Mouse (Mus musculus): ENCODE measurements around the gene 2610001J05Rik.
"Not testable (repeated sequence)": the region's sequence is repeated elsewhere in the genome, so short reads cannot be mapped to it uniquely, and the experiment has no call there.

Gene 2610001J05Rik

DNA sequence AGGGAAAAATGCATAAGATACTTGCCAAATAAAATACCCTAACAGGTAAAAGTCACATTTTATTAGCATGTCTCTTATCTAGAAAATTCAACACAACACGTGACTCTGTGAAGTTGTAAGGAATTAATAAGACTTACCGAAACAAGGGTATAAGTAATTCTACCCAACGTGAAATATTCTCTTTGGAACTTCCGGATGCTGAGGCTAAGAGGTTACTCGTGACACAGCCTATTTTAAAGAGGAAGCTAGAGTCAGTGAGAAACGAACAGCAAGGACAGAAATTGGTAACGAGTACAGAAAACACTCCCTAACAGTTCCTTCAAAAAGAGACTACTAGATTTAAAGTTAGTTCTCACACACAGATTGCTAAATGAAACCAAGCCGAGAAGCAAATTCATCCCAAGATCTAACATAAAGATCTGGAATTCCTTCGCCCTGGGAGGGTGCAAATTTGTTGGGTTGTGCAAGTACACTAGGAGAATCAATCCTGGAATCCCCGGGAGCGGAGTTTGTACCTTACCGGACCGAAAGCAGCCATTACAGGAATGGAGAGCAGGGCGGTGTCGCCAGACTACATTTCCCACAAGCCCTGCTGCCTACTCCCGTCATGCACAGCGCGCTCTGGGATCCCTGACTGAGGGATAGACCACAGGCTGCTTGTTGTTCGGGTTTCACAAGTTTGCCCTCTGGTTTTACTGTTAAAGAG lies at the start of gene 2610001J05Rik:
Gene 2610001J05Rik (minus strand): TSS at position 600 of the 706 bp plus-strand sequence.
- peak; percentile 85 for DNase-seq

DNA sequence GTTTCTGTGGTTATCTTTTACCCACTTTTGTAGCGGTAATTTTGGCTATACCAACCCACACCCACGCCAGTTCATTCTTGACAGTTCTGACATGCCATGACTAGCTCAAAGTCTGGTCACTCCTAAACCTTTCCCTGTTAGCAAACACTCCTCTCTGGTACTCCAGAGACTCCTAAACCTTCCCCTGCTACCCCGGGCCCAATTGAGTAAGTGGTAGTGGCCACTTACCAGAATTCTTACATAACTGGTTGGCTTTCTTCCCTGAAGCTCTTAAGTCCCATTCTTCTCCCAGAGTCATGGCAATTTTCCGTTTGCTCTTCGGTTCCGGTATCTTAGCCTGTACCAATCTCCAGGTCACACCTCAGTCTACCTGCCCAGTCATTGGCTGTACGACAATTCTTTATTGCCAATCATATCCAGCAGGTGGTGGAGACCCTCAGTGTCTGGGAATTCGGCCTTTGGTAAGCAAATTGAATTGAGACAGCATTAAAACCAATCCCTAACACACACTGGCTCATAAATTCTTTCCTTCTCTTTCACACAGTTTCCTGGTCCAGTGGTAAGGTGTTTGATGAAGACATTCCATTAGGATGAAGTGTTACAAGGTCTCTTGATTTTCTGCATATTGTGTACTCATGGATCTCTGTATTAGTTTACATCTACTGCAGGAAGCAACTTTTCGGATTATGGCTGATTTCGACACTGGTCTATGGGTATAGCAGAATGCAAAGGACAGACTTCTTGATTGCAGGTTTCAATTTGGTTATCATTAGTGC lies 38.6 kb upstream of the 2610001J05Rik start:
- DNase-seq, result no peak

DNA sequence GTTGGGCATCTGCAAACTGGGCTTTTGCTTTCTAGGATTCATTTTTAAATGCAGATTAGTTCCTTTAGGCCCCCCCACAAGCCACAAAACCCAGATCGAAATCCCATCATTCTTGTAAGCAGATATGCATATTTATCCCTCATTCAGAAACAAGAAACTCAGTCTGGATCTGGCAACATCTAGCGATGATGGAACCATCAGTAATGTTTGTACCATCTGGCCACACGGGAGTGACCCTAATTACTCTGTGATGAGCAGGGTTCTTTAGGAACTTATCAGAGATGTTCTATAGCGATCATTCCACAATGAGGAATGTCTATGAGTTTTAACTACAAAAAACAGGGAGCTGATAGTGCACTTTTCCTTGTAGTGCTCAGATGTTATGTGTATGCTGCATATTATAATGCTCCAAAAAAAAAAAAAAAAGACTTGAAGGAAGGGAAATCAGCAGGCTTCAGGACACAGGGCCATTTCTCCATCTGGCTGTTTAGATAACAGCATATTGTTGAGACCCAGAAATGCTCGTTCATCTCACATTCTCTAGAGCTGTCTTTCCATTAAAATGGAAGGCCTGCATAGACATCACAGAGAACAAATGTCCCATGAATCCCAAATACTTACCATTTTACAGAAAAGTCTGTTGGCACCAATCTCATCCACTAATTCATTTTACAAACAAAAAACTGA lies 31.8 kb upstream of the 2610001J05Rik start:
- peak; percentile 23 for DNase-seq

DNA sequence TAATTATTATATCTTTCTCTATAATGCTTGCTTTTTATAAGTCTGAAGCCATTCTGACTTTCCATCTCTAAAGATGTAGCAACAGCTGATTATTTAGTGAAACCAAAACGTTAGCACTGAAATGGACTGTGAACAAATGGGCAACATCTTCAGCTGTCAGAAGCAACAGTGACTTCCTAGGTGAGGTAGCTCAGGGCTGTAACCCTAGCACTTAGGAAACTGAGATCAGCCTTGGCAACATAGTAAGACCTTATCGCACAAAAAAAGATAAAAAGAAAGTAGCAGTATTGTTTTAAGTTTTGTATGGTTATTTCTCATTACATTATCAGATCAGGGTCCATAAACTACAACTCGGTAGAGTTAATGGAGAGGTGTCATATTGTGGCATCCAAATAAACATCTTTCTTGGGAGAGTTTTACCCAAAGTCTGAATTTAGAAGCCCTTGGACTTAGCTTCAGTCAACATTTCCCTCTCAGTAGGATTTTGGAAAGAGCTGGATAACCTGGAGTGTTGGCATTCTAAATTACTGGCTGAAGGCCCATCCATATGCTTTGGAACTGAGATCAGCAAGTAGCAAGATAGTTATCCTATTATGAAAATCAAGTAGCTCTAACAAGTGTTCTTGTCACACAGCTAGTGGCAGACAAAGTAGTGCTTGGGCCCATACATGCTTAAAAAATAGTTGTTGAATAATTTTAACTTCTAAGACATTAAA lies 13.7 kb upstream of the 2610001J05Rik start:
- peak; percentile 79 for DNase-seq

DNA sequence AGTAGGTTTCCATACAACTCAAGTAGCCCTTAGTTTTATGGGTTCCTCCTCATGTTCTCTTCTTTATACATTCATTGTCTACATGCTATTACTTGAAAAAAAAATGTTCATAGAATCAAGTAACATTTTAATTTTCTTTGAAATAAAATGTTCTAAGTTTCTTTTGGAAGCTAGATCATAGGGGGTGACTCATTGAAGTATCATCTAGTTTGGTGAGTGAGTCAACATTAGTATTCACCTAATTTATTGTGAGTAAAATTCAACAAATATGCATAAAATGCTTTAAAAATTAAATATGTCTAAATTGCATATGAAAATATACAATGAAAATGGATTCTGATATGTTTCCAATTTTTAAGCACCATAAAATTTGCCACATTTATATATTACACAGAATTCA lies 11.6 kb upstream of the 2610001J05Rik start:
- no peak for DNase-seq

DNA sequence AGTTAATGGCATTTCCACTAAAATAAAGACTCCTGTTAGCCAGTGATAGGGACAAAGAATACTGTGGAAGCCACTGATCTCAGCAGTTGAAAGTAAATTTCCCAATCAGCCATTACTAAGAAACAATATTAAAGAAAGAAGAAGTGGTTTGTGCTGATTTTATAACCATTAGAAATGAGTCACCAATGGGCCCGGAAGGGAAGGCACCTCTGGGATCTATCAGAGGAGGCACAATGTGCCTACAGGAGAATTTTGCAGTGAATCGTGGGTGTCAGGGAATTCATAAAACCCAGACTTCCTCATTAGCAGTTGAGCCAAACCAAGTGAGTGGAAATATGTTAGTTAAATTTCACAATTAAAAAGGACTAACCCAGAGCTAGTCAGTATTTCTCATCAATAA lies 2.6 kb upstream of the 2610001J05Rik start:
- DNase-seq, result no peak

DNA sequence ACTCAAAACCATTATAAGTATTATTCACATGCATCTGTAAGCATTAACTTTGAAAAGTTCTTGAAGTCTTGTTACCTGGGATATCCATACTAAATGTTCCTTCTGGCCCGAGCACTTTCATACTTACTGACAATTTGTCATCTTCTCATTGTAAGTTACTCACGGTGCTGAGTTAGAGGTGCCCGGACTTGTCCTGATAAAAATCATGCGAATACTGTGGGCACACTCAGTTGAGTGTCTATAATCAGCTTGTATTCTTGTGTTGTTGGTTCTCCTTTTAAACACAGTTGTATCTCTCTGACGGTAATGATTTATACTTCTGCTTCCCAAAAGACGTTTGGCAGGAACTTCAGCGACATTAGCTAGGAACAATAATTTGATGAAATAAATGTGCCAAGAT lies 758 bp upstream of the 2610001J05Rik start:
- DNase-seq, result no peak

DNA sequence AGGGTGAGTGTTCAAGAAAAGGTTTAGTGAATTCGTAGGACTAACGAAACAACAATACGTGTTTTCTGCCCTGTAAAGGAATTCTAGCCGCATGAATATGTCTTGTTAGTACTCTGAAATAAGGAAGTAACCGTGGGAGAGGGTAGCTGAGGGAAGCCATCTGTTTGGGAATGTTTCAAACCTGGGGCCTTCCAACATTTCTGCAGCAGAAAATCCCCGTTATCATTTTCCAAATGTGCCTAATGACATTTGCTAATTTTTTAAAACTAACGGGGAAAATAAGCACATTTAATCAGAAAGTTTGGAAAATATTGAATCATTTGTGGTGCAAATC lies 274 bp upstream of the 2610001J05Rik start:
- DNase-seq, result no peak

DNA sequence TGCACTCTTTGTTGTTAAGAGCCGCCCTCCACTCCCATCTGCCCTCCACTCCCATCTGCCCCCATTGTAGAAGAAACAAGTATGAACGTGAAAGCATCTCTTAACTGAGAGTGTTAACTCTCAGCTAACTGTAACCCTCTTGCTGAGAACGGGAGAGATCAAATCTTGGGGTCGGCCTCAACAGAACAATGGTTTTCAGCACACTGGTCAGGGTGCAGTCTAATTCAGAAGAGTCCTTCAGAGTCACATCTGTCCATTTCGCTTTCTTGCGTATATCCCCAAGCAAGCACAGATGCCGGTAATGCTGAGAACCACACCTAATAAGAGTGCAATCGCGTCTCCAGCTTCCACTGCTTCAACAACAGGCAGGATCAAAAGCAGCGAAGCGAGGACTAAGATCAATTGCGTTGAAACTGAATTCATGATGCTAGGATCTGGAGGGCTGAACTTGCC lies 1.0 kb downstream of the 2610001J05Rik start:
- DNase-seq, result no peak

DNA sequence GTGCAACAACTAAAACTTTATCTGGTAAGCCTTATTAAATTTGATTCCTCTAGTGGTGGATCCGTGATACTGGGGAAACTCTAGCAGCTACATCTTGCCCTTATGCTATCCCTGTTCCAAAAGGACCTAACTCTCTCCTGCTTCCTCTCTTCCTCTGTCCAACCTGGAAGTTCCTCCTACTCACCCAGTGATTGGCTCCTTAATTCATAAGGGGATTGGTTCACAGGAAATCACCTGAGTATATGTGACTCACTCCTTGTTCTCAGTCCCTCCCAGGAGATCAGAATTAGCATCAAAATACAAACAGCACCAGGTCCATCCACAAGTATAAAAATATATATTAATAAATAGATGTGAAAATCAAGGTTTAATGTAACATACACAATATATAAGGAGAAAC lies 10.7 kb downstream of the 2610001J05Rik start:
- no peak for DNase-seq

DNA sequence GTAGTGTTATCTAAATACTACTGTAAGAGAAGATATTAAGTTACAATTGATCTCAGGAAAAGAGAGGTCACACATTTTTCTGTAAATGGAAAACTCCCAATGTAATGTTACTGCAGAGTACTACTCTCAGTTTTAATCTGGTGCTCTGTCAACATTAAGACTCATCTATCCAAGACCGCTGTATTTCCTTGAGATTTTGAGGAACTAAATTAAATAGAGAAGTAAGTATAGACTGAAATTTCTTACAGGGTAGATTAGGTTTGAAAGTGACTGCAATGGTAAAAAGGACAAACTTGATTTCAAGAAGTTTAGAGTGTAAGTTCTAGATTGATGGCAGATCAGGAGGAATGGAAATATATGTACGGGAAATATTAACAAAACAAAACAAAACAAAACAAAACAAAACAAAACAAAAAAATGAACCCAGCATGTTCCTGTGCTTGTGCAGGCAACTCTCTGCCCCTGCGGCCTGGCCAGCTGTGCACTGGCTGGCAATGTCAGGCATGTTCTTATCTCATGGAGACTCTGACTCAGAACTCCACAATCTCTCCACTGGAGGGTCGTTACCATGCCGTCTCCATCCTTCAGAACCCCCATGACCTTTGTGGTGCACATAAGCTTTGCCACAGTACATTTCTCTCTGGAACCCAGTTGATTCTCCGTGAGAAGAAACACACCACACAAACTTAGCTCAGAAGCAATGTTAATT lies 11.3 kb downstream of the 2610001J05Rik start:
- no peak for DNase-seq

DNA sequence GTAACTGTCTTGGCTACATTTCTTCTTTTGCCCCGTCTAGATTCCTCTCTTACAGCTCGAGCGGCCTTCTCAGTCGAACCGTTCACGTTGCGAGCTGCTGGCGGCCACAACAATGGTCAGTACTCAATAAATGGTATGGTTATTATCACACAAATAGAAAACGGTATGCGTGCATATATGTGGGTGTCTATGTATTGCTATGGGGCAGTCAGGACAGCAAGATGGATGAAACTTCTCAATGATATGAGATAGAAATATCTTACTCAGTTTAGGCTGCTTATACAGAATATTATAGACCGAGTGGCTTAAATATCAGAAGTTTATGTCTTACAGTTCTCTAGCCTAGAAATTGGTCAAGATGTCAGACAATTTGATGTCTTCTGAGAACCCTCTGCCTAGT lies 17.1 kb downstream of the 2610001J05Rik start:
- DNase-seq, result no peak

DNA sequence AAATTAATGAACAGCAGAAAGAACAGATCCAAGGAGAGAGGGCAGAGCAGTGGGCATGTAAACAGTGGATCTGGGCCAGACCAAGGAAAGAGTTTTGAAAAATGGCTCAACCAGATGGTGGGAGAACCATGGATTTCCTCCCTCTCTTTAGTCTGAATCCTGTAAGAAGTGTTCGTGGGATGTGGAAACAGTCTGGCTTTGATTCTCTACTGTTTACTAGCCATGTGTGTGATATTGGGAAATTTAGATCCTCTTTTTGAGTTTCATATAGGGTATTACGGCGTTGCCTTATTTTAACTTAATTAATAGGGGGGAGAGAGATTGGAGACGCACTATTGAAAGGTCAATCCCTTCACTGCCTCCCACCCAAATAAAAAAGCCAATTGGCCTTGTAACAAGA lies 18.1 kb downstream of the 2610001J05Rik start:
- DNase-seq, result no peak

DNA sequence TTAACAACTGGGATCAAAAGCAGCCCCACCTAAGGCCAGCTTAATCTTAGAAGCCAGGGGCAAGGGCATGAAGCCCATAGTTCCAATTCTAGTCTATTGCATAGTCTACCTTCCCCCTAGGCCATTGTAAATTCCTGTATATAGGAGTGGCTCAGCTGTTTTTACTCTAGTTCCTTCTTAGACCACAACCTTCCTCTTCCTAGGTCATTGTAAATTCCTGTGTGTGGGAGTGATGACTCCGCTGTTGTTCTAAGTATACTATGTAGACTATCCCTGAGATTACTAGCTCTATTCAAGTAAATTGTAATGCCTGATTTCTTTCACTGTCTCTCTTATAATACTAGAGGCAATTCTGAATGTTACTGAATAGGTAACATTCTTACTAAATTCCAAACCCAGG lies 25.3 kb downstream of the 2610001J05Rik start:
- DNase-seq, result not testable (repeated sequence)

DNA sequence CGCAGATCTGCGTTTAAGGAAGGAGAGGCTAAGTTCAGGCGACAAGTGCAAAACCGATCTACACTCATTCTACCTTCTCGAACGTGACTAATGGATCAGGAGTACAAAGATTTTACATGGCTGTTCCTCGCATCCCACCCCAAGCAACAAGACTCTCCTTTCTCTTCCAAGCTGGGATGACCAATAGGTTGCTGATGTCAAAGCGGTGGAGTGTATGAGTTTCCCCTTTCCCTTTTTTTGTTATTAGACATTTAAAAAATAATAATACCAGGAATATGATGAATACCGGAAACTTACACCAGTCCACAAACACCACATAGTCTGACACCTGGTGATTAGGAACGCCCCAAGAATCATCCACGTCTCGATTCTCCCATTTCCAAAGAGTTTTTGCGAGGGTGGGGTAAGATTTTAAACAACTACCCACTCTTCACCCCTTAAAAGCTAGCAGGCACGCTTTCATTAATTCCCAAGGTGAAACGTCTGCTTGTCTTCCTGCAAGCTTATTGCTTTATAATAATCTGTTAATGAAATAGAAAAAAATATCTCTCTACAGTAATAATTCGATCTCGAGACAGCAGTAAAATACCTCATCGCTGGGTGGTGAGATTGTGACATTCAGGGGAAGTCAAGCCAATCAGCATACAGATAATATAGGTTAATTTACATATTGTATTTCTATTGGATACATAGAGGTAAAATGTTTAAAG lies 31.8 kb downstream of the 2610001J05Rik start, which contains the start of gene Gpr85:
Gene Gpr85 (minus strand): TSS at position 598 of the 710 bp plus-strand sequence.
- peak; percentile 33 for DNase-seq

DNA sequence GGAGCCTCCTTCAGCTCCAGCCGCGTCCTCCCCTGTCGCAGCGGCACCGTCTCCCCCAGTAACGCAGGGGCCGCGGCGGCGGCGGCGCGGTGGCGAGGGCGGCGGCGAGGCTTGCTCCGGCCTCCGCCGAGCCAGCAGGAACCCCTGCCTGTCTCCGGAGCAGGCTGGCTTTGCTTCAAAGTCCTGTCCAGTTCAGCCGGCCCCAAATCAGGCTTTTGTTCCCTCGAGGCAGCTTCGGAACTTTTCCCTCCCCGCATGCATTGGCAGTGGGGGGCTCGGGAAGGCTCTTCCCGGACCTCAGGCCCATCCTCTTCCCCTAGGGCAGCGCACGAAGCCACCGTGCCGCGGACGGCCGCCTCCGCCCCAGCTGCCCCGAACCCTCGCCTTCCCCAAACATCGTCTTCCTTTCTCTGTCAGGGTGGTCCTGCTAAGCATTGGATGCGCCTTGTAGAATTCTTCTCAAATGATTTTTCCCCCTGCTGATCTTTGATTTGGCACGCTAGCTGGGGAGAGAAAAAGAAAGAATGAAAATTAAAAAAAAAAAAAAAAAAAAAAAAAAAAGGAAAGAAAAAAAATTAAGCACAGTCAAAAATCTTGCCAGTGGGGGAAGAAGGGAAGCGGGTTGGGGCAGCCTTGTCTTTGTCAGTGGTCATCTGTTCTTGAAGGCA lies 32.5 kb downstream of the 2610001J05Rik start:
- peak; percentile 80 for DNase-seq

DNA sequence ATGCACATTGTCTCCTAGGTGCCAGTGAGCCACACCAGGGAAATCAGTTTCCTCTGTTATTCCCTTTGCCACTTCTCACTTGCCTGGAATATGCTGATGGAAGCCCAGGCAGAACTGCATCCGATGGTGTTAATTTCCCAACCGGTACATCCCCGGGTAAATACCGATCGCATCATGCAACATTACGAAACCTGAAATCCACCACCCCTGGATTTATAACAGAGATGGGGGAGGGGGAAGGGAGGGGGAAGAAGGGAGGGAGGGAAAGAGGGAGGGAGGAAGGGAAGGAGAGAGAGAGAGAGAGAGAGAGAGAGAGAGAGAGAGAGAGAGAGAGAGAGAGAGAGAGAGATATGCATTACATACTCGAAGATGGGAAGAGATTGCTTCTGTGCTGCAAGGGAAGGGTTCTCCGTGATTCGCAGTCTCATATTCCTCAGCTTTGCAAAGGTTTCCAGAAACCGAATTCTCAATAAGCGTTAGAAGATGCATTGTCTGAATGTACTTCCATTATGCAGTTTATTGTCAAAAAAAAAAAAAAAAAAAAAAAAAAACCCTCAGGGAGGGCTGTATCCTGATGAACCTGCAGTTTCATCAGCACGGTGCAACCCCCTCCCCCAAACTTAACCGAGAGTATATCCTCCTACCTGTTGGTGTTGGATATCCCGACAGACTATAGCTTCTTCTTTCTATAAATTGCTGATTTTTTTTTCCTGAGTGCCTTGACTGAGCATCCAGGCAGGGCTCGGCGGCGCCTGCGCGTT lies 33.2 kb downstream of the 2610001J05Rik start:
- DNase-seq, result peak; percentile 40

DNA sequence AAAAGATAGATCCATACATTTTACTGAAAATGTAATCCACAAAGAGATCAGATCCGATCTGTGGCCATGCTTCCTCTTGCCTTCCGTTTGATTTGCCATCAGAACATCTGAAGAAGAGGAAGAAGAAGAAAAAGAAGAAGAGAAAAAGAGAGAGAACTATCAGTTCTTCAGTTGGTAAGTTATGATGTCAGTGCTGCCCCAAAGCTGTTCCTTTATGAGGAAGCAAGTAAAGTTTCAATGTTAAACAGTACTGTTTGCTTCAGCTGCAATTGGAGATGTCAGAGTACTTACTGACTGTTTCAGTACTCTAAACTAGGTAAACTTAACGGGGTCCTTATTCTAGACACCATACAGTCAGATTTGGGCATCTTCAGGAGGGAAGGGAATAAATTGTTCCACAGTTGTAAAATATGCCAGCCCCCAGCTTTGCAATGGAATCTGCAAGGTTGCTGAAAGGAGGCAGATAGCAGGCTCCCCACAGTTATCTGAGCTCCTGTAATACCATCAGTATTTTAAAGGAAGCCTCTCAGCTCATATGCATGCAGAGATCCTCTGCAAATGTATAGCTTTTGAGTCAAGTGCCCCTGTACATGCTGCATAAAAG lies 34.2 kb downstream of the 2610001J05Rik start:
- no peak for DNase-seq

DNA sequence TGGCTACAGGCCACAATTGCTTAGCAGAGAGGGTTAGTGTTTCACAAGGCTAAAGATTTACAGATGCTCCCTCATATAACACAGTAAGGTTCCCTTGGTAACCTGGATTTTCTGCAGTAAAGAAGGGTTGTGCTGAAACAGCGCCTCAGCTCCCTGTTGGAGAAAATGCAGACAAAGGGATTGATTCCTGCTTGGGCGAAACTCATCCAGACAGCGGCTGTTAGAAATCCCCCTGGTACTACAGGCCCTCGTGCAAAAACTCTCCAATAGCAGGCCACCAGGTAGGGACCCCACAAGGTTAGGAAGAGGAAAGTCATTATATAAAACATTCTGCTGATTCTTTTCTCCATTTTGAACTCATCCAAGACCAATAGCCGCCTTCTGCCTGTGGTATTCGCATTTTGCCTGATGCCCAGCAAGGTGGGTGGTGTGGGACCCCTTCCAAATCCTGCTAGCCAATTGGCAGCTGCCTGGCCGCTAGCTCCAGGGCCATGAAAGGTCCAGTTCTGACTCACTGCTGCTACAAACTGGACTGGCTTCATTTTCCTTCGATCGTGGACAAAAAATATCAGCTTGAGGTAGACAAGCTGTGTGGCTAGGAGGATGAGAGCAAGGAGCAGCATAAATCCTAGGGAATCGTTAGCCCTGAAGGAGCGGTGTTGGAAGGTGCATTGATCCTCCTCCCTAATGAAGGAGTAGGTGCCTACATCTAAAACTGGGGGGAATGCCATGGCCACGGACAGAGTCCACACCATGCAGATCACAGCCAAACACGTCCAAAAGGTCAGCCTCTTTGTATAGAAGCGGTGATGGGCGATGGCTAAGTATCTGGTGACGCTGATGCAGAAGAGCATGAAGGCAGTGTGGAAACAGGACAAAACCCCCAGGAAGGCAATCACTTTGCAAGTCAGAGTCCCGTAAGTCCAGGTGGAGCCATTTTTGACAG lies 35.3 kb downstream of the 2610001J05Rik start:
- peak; percentile 75 for DNase-seq
